Mouse (Mus musculus) adrenal gland, adult 8-10 months (tissue): ENCODE data around the gene Nefh. TPM values are rescaled to one million over a fixed set of nuclear protein-coding genes. Genes with fewer than 3 reads are reported as not detected.
A peak's percentile ranks its signal among the peaks of the same experiment; 100 is the strongest.

Experiments
- DNase-seq: peaks from one replicate; pipeline ENCODE4 v3.0.0; 2022
- microRNA-seq, 2 experiments: library from miRNA; unstranded; fragments of <30 nt; microRNA quantifications; one replicate each; pipeline ENCODE4 v1.2.0; 2022
- total RNA-seq, 4 experiments: library from RNA; stranded (reverse); gene quantifications; 2 replicates each; pipeline ENCODE4 v1.2.4; 2022

Gene Nefh
- total RNA-seq, 4 experiments from 2014 or later: 1.8 to 2.7 (median 2.3) TPM

GRCm38 (mm10) chr11:4949256-4950044 lies 1.6 kb upstream of the Nefh start:
- DNase-seq: no peak

GRCm38 (mm10) chr11:4948792-4949191 lies 928 bp upstream of the Nefh start:
- DNase-seq: no peak

GRCm38 (mm10) chr11:4946947-4947812 lies 684 bp downstream of the Nefh start:
- DNase-seq: no peak

- DNase-seq: no peak
Observed at GRCm38 (mm10) chr11:4946530-4946929, 1.3 kb downstream of the Nefh start.

- no peak for DNase-seq
Observed at GRCm38 (mm10) chr11:4936243-4936642, 11.6 kb downstream of the Nefh start.

GRCm38 (mm10) chr11:4931009-4931601 lies 16.8 kb downstream of the Nefh start:
- no peak for DNase-seq

- DNase-seq: no peak
Observed at GRCm38 (mm10) chr11:4927224-4927623, 20.6 kb downstream of the Nefh start.

- no peak for DNase-seq
Observed at GRCm38 (mm10) chr11:4921751-4922150, 26.1 kb downstream of the Nefh start.

- peak; percentile 24 for DNase-seq
Observed at GRCm38 (mm10) chr11:4921281-4921680, 26.6 kb downstream of the Nefh start.

- peak; percentile 41 for DNase-seq
Observed at GRCm38 (mm10) chr11:4916068-4916467, 31.8 kb downstream of the Nefh start.

GRCm38 (mm10) chr11:4906231-4906630 lies 41.6 kb downstream of the Nefh start:
- DNase-seq: no peak

GRCm38 (mm10) chr11:4901956-4902355 lies 45.9 kb downstream of the Nefh start:
- DNase-seq: no peak

GRCm38 (mm10) chr11:4900437-4900836 lies 47.4 kb downstream of the Nefh start:
- DNase-seq: no peak

- DNase-seq: peak; percentile 72
Observed at GRCm38 (mm10) chr11:4894848-4895816, 52.7 kb downstream of the Nefh start, which contains the start of gene Thoc5. Thoc5 (plus strand) TSS chr11:4895320.

Small RNA genes within 50 kb of the gene (microRNA-seq; reads per million reads assigned to microRNA genes)
- gene Mir6918: 0.50 to 0.70 reads per million in 2 experiments

Other genes starting within 250 kb of the Nefh start
- gene Uqcr10, start 243.7 kb downstream of the Nefh start, total RNA-seq: 100 to 1,000 TPM; 587 to 783 (median 663) TPM
- 10 to 100 TPM; 46.3 to 69.2 (median 59.1) TPM for gene Zmat5, start 243.4 kb downstream of the Nefh start, total RNA-seq
- gene Cabp7, start 201.3 kb downstream of the Nefh start, total RNA-seq: under 1 TPM in 3 of 4 experiments, not detected in 1; 0.12 to 0.86 (median 0.14) TPM
- gene Nf2, start 98.5 kb downstream of the Nefh start, total RNA-seq: 100 to 1,000 TPM in 2 of 4 experiments, 10 to 100 TPM in 2; 82.7 to 196 (median 122) TPM
- 10 to 100 TPM; 32.7 to 66.5 (median 46.1) TPM for gene Nipsnap1, start 74.1 kb downstream of the Nefh start, total RNA-seq
- gene Thoc5, start 52.7 kb downstream of the Nefh start, total RNA-seq: 10 to 100 TPM; 30.8 to 35.1 (median 33.8) TPM
- gene Ap1b1, start 38.8 kb upstream of the Nefh start, total RNA-seq: 10 to 100 TPM; 67.4 to 83.9 (median 73.4) TPM
- gene Rasl10a, start 110.1 kb upstream of the Nefh start, total RNA-seq: under 1 TPM; 0.42 to 0.95 (median 0.59) TPM
- 10 to 100 TPM; 39.6 to 61.2 (median 53.6) TPM for gene Gas2l1, start 117.3 kb upstream of the Nefh start, total RNA-seq
- gene Rhbdd3, start 150.9 kb upstream of the Nefh start, total RNA-seq: 10 to 100 TPM; 19.8 to 31.3 (median 24.4) TPM
- 100 to 1,000 TPM; 207 to 451 (median 331) TPM for gene Ewsr1, start 151.2 kb upstream of the Nefh start, total RNA-seq
- gene Emid1, start 204.2 kb upstream of the Nefh start, total RNA-seq: 1 to 10 TPM; 3.7 to 6.6 (median 3.9) TPM